Mouse (Mus musculus) liver, postnatal 0 days (tissue): ENCODE data around the gene Olfr457.

ENCODE experiments used
- CTCF ChIP-seq: sonication (generic); IDR thresholded peaks from 2 replicates; pipeline ENCODE4 v1.5.1; 2016; ENCODE audit warnings: antibody characterized with exemption, low read depth
- EP300 ChIP-seq: IDR thresholded peaks from 2 replicates; pipeline ENCODE4 v1.6.1; 2016; ENCODE audit warnings: antibody characterized with exemption, low read depth, mild to moderate bottlenecking

- TF ChIP-seq CTCF (no peak), EP300 (no peak)
These were observed 27.3 kb upstream of the Olfr457 start for GRCm38 (mm10) chr6:42503478-42503877.
